Mouse (Mus musculus) kidney, adult 2 months (tissue): ENCODE measurements at regions not wholly inside any gene's neighbourhood (a gene's known extent, or its start where the extent isn't known, plus 50 kb on each side); places are given as distances from the start of the nearest gene placed in this dataset.

Source experiments
- CTCF ChIP-seq: fragments of 200-500 bp; conservative IDR thresholded peaks from 2 replicates; pipeline ENCODE4 v1.5.1; 2011; ENCODE audit warnings: low read depth, mild to moderate bottlenecking, control low read depth, low read length, moderate library complexity, mixed read lengths; ENCODE audit not compliant: insufficient read depth, insufficient read length
- POLR2A ChIP-seq: fragments of 200-500 bp; IDR thresholded peaks from one replicate; pipeline ENCODE4 v1.6.1; 2011; ENCODE audit warnings: low read depth, low read length, control low read depth

- no peak for TF ChIP-seq CTCF
- no peak for TF ChIP-seq POLR2A
These were observed 2239.1 kb downstream of the Poteg start for GRCm38 (mm10) chr8:29686594-29686993.
